8 mouse cellular contexts compared by ENCODE assay signal in the genomic region with DNA sequence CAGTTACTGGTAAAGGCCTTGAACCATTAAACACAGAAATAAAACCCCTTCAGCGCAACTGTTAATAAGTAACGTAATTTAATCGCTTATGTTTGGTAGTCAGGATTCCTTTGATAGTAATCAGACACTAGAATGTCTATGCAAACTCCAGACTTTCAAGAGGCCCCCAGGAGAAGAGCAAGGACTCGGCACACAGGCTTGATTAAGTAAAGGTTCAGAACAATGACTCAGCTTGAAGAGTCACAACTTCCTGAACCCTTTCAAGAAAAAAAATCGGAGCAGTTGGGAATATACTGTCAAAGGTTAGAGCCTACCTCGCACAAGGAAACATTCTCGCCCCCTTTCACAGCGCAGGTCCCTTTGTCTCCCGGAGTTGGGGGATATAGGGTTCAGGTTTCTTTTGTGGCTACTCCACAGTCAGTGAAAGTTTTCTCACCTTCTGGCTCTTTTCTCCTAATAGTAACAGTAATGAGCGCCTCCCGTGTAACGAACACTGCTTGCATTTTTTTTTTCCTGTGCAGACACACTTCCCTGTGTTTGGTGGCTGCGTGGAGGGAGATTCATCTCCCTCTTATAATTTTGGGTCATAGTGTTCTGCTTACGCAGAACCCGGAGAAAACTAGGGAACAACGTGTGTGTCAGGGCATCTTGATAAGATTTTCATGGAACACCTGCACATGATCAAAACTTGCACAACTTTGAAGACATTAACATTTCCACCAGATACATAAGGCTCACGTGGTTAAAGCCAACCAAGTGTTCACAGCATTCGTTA. TPM values are rescaled to one million over a fixed set of nuclear protein-coding genes. Genes with fewer than 3 reads are reported as not detected.
DNase-seq lines count a peak whose midpoint lies in the region; ATAC-seq and TF ChIP-seq lines count a peak whose summit lies in the region.

No protein-coding gene starts in this region.

- no peak for DNase-seq in lung, adult 2 months
- no peak for DNase-seq in lung, postnatal 14 days
- peak; percentile 44 for DNase-seq in c-Kit-negative CD71-positive TER-119-positive erythroid progenitor cells, embryonic 14.5 days (ENCODE audit: low read depth, low spot score)
- DNase-seq in hindbrain, embryonic 11.5 days (ENCODE audit: low spot score) = no peak
- no peak for DNase-seq in midbrain, embryonic 10.5 days (ENCODE audit: low spot score)
- DNase-seq in left cerebral cortex, adult 11 months (ENCODE audit: low spot score) = no peak
- DNase-seq in cerebellum, postnatal 36 days = no peak
- no peak for DNase-seq in layer of hippocampus, postnatal 36 days

- no peak overlapping the region for H3K9ac ChIP-seq in hindbrain, embryonic 11.5 days (ENCODE audit: low read depth, low read length)

- no peaks in the 10 kb centered on the region for H3K36me3 ChIP-seq in hindbrain, embryonic 11.5 days (ENCODE audit: control insufficient read depth, insufficient read depth, low read length)
- H3K36me3 ChIP-seq in midbrain, embryonic 10.5 days = peaks cover 32% of the 10 kb centered on the region

- no peak for ATAC-seq in hindbrain, embryonic 11.5 days (ENCODE audit: low FRiP score)

- H3K4me1 ChIP-seq in lung, adult 2 months (ENCODE audit: control insufficient read depth, insufficient read depth, low read length) = no peaks in the 10 kb centered on the region
- H3K4me1 ChIP-seq in hindbrain, embryonic 11.5 days (replicated peaks; ENCODE audit: control insufficient read depth, insufficient read depth, low read length) = no peaks in the 10 kb centered on the region; the same call in 1 of the 2 replicates
- peaks cover 25% of the 10 kb centered on the region for H3K4me1 ChIP-seq in midbrain, embryonic 10.5 days

- WGBS in lung, adult 2 months = 23% methylated on average over 18 of the region's 18 CpGs
- WGBS in hindbrain, embryonic 11.5 days = 35% methylated on average over 18 of the region's 18 CpGs
- 47% methylated on average over 18 of the region's 18 CpGs for WGBS in midbrain, embryonic 10.5 days

- peak overlapping the region; percentile 96 for H3K4me2 ChIP-seq in hindbrain, embryonic 11.5 days (replicated peaks; ENCODE audit: low read depth, low read length)

- TF ChIP-seq POLR2A in lung, adult 2 months (IDR thresholded peaks at IDR 0.05; ENCODE audit: borderline replicate concordance, extremely low read depth, low read depth, low read length) = no peak

- no peaks in the 10 kb centered on the region for H3K27me3 ChIP-seq in hindbrain, embryonic 11.5 days (ENCODE audit: control insufficient read depth, insufficient read depth, low read length)
- no peaks in the 10 kb centered on the region for H3K27me3 ChIP-seq in midbrain, embryonic 10.5 days (ENCODE audit: low read depth, poor library complexity, severe bottlenecking)

- peak overlapping the region; percentile 83 for H3K4me3 ChIP-seq in lung, adult 2 months (replicated peaks; ENCODE audit: extremely low read depth, low read depth, low read length)
- peak overlapping the region; percentile 60; the same call in 1 of the 2 replicates for H3K4me3 ChIP-seq in hindbrain, embryonic 11.5 days (ENCODE audit: low read depth, low read length)
- peak overlapping the region; percentile 73 for H3K4me3 ChIP-seq in midbrain, embryonic 10.5 days

- H3K27ac ChIP-seq in hindbrain, embryonic 11.5 days (ENCODE audit: low read depth, low read length) = no peak overlapping the region
- H3K27ac ChIP-seq in midbrain, embryonic 10.5 days (replicated peaks) = no peak overlapping the region

- no peaks in the 10 kb centered on the region for H3K9me3 ChIP-seq in hindbrain, embryonic 11.5 days (ENCODE audit: control insufficient read depth, low read length)
- H3K9me3 ChIP-seq in midbrain, embryonic 10.5 days (replicated peaks) = no peaks in the 10 kb centered on the region; the same call in 1 of the 2 replicates

- no peak for TF ChIP-seq CTCF in lung, adult 2 months (IDR thresholded peaks at IDR 0.05; ENCODE audit: insufficient read depth, low read length)

RNA-seq across cellular contexts. Expression of gene Bag2, which starts 1.1 kb away (rescaled TPM):
- 10.6 and 17.0 TPM in 2 replicates for polyA plus RNA-seq in lung, adult 2 months (2012; rRNA removed)
- 27.0 and 28.4 TPM in 2 replicates for polyA plus RNA-seq in hindbrain, embryonic 11.5 days (2014; fragmentation: Nextera tagmentation; extraction: Ambion mirVana)
- 39.0 and 52.2 TPM in 2 replicates for polyA plus RNA-seq in midbrain, embryonic 10.5 days (2016; fragmentation: Nextera tagmentation; extraction: Ambion mirVana)
- 10 to 100 TPM; 10.3 to 11.3 TPM for total RNA-seq in layer of hippocampus, postnatal 36 days (2021)

RNA-seq across cellular contexts. Expression of gene Rab23, which starts 36.8 kb away (rescaled TPM):
- 11.3 and 17.3 TPM in 2 replicates for polyA plus RNA-seq in lung, adult 2 months (2012; rRNA removed)
- polyA plus RNA-seq in hindbrain, embryonic 11.5 days (2014; fragmentation: Nextera tagmentation; extraction: Ambion mirVana) = 23.2 and 25.2 TPM in 2 replicates
- 30.9 and 33.2 TPM in 2 replicates for polyA plus RNA-seq in midbrain, embryonic 10.5 days (2016; fragmentation: Nextera tagmentation; extraction: Ambion mirVana)
- 10 to 100 TPM; 26.4 to 32.3 TPM for total RNA-seq in layer of hippocampus, postnatal 36 days (2021)

RNA-seq across cellular contexts. Expression of gene Zfp451, which starts 58.0 kb away (rescaled TPM):
- 4.3 and 5.5 TPM in 2 replicates for polyA plus RNA-seq in lung, adult 2 months (2012; rRNA removed)
- polyA plus RNA-seq in hindbrain, embryonic 11.5 days (2014; fragmentation: Nextera tagmentation; extraction: Ambion mirVana) = 46.3 and 49.5 TPM in 2 replicates
- 29.6 and 38.1 TPM in 2 replicates for polyA plus RNA-seq in midbrain, embryonic 10.5 days (2016; fragmentation: Nextera tagmentation; extraction: Ambion mirVana)
- 10 to 100 TPM; 53.8 to 55.3 TPM for total RNA-seq in layer of hippocampus, postnatal 36 days (2021)
